Mouse (Mus musculus) hindbrain, postnatal 0 days (tissue): Measurements from ENCODE around the gene Sft2d2. TPM values are rescaled to one million over a fixed set of nuclear protein-coding genes. Genes with fewer than 3 reads are reported as not detected.

Experiments
- ATAC-seq: fragments of 200-750 bp; cut with Nextera tagmentation; 2 replicates; pipeline ENCODE4 v1.8.0; 2017; ENCODE audit warnings: mild to moderate bottlenecking, moderate TSS enrichment, moderate library complexity
- DNase-seq: peaks from one replicate; pipeline ENCODE4 v3.0.0-alpha.2; 2015; ENCODE audit warnings: low spot score
- H3K27ac ChIP-seq: fragments of 300-500 bp; sonication (generic); 2 replicates; pipeline ENCODE4 v1.5.1; 2014; ENCODE audit warnings: mild to moderate bottlenecking
- H3K27me3 ChIP-seq: fragments of 300-500 bp; sonication (generic); 2 replicates; pipeline ENCODE4 v1.6.1; 2014; ENCODE audit warnings: low read length, mixed read lengths; ENCODE audit not compliant: insufficient read depth
- H3K36me3 ChIP-seq: fragments of 300-500 bp; sonication (generic); 2 replicates; pipeline ENCODE4 v1.6.1; 2014; ENCODE audit warnings: low read length, mixed read lengths; ENCODE audit not compliant: insufficient read depth
- H3K4me1 ChIP-seq: fragments of 300-500 bp; sonication (generic); 2 replicates; pipeline ENCODE4 v1.6.1; 2014; ENCODE audit warnings: antibody characterized with exemption, low read length, mixed read lengths; ENCODE audit not compliant: insufficient read depth
- H3K4me2 ChIP-seq: fragments of 300-500 bp; sonication (generic); 2 replicates; pipeline ENCODE4 v1.6.1; 2014; ENCODE audit warnings: low read depth, mild to moderate bottlenecking, low read length, moderate library complexity, mixed read lengths
- H3K4me3 ChIP-seq: fragments of 300-500 bp; sonication (generic); 2 replicates; pipeline ENCODE4 v1.5.1; 2014; ENCODE audit warnings: low read length
- H3K9ac ChIP-seq: fragments of 300-500 bp; sonication (generic); replicated peaks from 2 replicates; pipeline ENCODE4 v1.6.1; 2014; ENCODE audit warnings: mild to moderate bottlenecking, low read length, moderate library complexity, mixed read lengths
- H3K9me3 ChIP-seq: fragments of 300-500 bp; sonication (generic); 2 replicates; pipeline ENCODE4 v1.6.1; 2016; ENCODE audit warnings: low read length, mixed read lengths
- CTCF ChIP-seq: IDR thresholded peaks from 2 replicates; pipeline ENCODE4 v1.5.1; 2016; ENCODE audit warnings: antibody characterized with exemption, control low read depth, low read depth
- WGBS: fragments of 180-500 bp; shearing (Covaris S2); extraction: QIAGEN DNeasy Blood & Tissue Kit; methylation state at CpG from one replicate; pipeline ENCODE4 v1.1.7; 2014; 5-methylcytosine and 5-hydroxymethylcytosine counted together
- polyA plus RNA-seq: library from polyadenylated mRNA; unstranded; fragments of >200 nt; fragmentation: Nextera tagmentation; extraction: Ambion mirVana; gene quantifications from 2 replicates; pipeline ENCODE4 v1.2.1, GENCODE M21; 2015
- total RNA-seq: library from RNA; depleted of rRNA; stranded (reverse); fragments of >200 nt; gene quantifications from 2 replicates; pipeline ENCODE4 v1.2.3, GENCODE M21; 2014; rRNA removed

Gene Sft2d2
- total RNA-seq (11.0 and 17.0 TPM in 2 replicates), polyA plus RNA-seq (5.6 and 6.5 TPM in 2 replicates)

GRCm38 (mm10) chr1:165193880-165194661, at the start of gene Sft2d2:
Gene Sft2d2 (minus strand): TSS chr1:165194438.
- Histone ChIP-seq H3K4me3 (peak within 1 kb of the TSS; percentile 71), H3K36me3 (no peaks in the 10 kb centered on the region), H3K9ac (peak within 1 kb of the TSS; percentile 61), H3K4me2 (peak within 1 kb of the TSS; percentile 97), H3K4me1 (peaks cover 6% of the 10 kb centered on the region; the same call in 1 of the 2 replicates), H3K27me3 (no peaks in the 10 kb centered on the region), H3K27ac (peak within 1 kb of the TSS; percentile 69; the same call in 1 of the 2 replicates), H3K9me3 (no peaks in the 10 kb centered on the region)
- TF ChIP-seq CTCF, result peak; percentile 43
- ATAC-seq, result peak; percentile 91
- DNase-seq, result peak; percentile 91
- under 1% methylated on average over 69 of the region's 69 CpGs for WGBS

GRCm38 (mm10) chr1:165236321-165237298, 42.4 kb upstream of the Sft2d2 start, which contains the start of gene Tiprl:
Gene Tiprl (minus strand): TSS chr1:165236996.
- Histone ChIP-seq H3K27me3 (no peaks in the 10 kb centered on the region), H3K27ac (peak within 1 kb of the TSS; percentile 83), H3K9ac (peak within 1 kb of the TSS; percentile 59), H3K36me3 (no peaks in the 10 kb centered on the region), H3K4me3 (peak within 1 kb of the TSS; percentile 55), H3K4me2 (peak within 1 kb of the TSS; percentile 77), H3K4me1 (peaks cover 17% of the 10 kb centered on the region), H3K9me3 (no peaks in the 10 kb centered on the region)
- no peak; the same call in 1 of the 2 replicates for TF ChIP-seq CTCF
- DNase-seq (peak; percentile 98), ATAC-seq (peak; percentile 99)
- WGBS, result under 1% methylated on average over 76 of the region's 76 CpGs

- Histone ChIP-seq H3K9me3 (no peaks in the 10 kb centered on the region), H3K36me3 (no peaks in the 10 kb centered on the region), H3K4me2 (peak overlapping the region; percentile 77), H3K27me3 (no peaks in the 10 kb centered on the region), H3K4me1 (peaks cover 17% of the 10 kb centered on the region), H3K27ac (peak overlapping the region; percentile 83), H3K9ac (peak overlapping the region; percentile 59), H3K4me3 (peak overlapping the region; percentile 55)
- 14% methylated on average over 10 of the region's 10 CpGs for WGBS
- no peak for TF ChIP-seq CTCF
- DNase-seq, result no peak
- no peak for ATAC-seq
Measured at GRCm38 (mm10) chr1:165235846-165236245, 41.6 kb upstream of the Sft2d2 start.

- no peaks in the 10 kb centered on the region for H3K36me3 ChIP-seq
- H3K9ac ChIP-seq, result no peak overlapping the region
- no peak for TF ChIP-seq CTCF
- no peak overlapping the region for H3K27ac ChIP-seq
- peaks cover 17% of the 10 kb centered on the region for H3K4me1 ChIP-seq
- H3K9me3 ChIP-seq, result no peaks in the 10 kb centered on the region
- DNase-seq (no peak), ATAC-seq (no peak)
- H3K4me3 ChIP-seq, result no peak overlapping the region
- 73% methylated on average over 2 of the region's 2 CpGs for WGBS
- H3K27me3 ChIP-seq, result no peaks in the 10 kb centered on the region
- H3K4me2 ChIP-seq, result no peak overlapping the region
Measured at GRCm38 (mm10) chr1:165233806-165234205, 39.6 kb upstream of the Sft2d2 start.

- Histone ChIP-seq H3K9ac (no peak overlapping the region), H3K4me2 (no peak overlapping the region), H3K27me3 (no peaks in the 10 kb centered on the region), H3K4me1 (peaks cover 9% of the 10 kb centered on the region), H3K9me3 (no peaks in the 10 kb centered on the region), H3K27ac (no peak overlapping the region), H3K36me3 (no peaks in the 10 kb centered on the region), H3K4me3 (no peak overlapping the region)
- ATAC-seq, result no peak
- DNase-seq, result no peak
- 98% methylated on average over 4 of the region's 4 CpGs for WGBS
- TF ChIP-seq CTCF, result peak; percentile 31
Measured at GRCm38 (mm10) chr1:165230691-165231090, 36.5 kb upstream of the Sft2d2 start.

GRCm38 (mm10) chr1:165229577-165229976, 35.3 kb upstream of the Sft2d2 start:
- no peak for DNase-seq
- 95% methylated on average over 9 of the region's 9 CpGs for WGBS

More at GRCm38 (mm10) chr1:165229577-165229976, 35.3 kb upstream of the Sft2d2 start:
- Histone ChIP-seq H3K4me3 (no peak overlapping the region), H3K4me2 (no peak overlapping the region), H3K27ac (no peak overlapping the region), H3K9ac (no peak overlapping the region), H3K4me1 (peaks cover 4% of the 10 kb centered on the region; the same call in 1 of the 2 replicates), H3K36me3 (no peaks in the 10 kb centered on the region), H3K9me3 (no peaks in the 10 kb centered on the region), H3K27me3 (no peaks in the 10 kb centered on the region)
- TF ChIP-seq CTCF, result no peak
- ATAC-seq, result no peak
